Mouse (Mus musculus) heart, adult 18-20 months (tissue): ENCODE measurements around the gene Id1. TPM values are rescaled to one million over a fixed set of nuclear protein-coding genes. Genes with fewer than 3 reads are reported as not detected.

ENCODE experiments used
- DNase-seq, 2 experiments: peaks; one replicate each; pipeline ENCODE4 v3.0.0; 2021 to 2022; ENCODE audit warnings: mixed read lengths in 1 of 2
- total RNA-seq, 2 experiments: library from RNA; stranded (reverse); gene quantifications; 2 replicates each; pipeline ENCODE4 v1.2.3; 2021

The Id1 gene
- total RNA-seq, 2 experiments from 2014 or later = 63.7 to 75.1 TPM

DNA sequence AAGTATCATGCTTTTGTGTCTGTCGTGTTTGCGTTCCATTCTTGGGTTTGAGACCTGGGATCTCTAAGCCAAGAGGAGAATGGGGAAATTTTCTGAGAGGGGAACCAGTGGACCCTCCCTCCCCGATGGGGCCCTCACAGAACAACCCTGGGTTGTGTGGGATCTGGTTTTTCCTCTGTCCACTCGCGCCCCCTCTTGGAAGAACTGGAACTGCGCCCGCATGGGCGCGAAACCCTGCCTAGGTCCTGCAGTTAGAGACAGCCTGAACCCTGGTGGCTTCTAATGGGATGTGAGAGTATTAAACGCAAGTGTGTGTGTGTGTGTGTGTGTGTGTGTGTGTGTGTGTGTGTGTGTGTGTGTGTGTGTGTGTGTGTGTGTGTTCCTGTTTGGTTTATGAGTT is 6.4 kb downstream of the Id1 start:
- peak; percentile 67 to 82 for DNase-seq

DNA sequence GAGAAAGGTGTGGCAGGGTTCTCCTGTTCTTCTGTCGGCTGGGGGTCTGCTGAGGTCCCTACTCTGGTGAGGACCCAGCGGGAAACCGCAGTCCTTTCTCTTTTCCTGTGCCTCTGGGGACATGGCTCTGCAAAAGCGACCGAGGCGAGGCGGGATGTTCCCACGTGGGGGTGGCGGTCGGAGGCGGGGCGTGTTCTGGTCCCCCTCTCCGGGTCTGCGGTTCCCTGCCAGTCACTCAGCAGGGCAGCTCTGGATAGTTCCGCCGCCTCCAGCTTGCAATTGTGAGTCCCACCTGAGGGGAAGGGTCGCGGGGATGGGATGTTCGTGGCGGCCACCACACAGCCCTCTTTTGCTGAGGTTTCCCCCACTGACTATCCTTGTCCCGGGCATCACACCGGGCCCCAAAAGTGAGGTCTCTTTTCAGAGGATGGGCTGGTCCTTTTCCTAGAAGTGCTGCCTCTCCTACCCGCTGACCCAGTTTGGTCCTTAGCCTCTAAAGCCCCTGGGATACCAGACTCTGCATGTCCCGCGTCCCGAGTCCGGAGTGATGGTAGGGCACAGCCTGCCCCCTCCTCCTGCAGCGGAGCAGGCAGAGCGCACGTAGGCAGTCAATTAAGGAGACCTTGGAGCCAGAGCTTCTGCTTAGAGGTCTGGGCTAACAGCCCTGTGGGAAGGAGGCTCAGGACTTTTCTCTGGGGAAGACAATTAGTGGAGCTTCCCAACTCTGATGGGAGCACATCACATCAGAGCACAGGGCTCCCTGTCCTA is 18.1 kb downstream of the Id1 start, which contains the start of gene Cox4i2:
Gene Cox4i2 (plus strand): TSS at position 230 of the 768 bp plus-strand sequence.
- DNase-seq = peak in 1 of 2 experiments; percentile 51

DNA sequence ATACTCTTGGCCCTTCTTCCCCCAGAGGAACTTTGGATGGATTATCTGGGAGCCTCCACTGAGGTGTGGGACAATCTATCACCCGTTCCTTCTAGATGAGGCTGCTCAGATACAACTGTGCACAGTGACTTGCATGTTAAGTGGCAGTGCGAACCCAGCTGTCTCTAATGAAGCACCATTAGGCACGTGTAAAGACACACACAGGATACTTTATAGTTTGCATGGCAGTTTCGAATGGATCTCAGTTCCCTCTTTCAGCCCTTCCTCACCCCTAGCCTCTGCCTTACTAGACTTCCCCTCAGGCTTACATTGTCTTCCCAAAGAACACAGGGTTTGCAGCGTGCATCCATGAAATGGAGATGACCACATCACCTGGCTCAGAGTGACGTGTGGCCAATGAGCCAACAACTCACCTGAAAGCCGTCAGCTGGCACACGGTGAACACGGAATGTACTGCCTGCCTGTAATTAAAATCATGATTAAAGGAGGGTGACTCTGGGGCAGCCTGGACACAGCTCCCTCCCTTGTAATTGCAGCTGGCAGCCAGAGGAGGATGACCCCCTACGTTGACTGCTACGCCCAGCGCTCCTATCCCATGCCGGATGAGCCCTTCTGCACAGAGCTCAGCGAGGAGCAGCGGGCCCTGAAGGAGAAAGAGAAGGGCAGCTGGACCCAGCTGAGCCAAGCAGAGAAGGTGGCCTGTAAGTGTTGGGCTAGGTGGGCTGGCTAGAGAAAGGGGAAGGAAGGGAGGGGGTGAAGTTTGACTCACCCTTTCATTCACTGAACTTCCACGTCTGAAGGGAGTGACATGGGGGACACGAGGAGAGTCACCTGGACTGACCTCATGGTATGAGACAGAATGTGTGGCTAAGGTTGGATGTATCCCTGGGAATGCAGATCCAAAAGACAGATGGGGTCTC is 20.7 kb downstream of the Id1 start:
- no peak for DNase-seq

DNA sequence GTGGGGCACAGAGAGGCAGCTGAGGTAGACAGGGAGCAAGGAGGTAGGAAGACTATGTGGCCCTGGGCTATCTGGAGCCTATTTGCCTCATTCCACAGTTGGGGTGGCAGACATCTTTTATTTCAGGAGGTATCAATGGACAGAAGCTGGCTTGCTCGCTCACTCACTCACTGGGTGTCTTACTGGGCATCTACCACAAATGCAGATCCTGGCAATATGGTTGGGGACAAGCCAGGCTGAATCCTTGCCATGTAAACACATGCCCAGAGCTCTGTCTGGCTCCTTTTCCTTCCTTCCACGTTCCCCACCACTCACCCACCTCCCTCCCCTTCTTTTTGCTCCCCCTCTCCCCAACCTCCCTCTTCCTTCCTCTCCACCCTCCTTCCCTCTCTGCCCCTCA is 21.4 kb downstream of the Id1 start:
- no peak for DNase-seq

DNA sequence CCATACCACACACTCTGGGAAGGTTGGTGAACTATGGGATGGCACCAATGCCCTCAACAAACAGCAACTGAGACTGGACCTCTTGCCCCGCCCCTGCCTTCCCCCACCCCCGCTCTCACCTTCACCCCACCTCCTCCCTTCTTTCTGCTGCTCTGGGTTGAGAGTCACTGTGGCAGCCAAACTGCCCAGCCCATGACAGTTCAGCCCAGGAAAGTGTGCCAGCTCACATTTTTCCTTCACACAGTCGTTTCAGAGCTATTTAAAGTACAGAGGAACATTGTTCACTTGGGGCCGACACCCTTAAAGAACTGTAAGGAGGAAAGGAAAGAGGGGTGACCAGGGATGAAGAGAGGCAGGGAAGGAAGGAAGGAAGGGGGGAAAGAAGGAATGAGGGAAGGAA is 22.3 kb downstream of the Id1 start:
- no peak for DNase-seq

DNA sequence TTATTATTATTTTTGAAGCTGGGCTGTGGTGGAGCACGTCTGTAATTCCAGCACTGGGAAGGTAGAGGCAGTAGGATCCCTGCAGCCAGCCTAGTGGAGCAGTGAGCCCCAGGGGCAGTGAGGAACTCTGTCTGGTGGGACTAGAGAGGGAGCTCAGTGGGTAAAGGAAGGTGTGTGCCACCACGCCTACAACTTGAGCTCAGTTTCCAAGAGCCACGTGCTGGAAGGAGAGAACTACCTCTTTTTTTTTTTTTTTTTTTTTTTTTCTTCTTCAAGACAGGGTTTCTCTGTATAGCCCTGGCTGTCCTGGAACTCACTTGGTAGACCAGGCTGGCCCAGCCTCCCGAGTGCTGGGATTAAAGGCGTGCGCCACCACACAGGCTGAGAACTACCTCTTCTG is 27.3 kb downstream of the Id1 start:
- DNase-seq = no peak

DNA sequence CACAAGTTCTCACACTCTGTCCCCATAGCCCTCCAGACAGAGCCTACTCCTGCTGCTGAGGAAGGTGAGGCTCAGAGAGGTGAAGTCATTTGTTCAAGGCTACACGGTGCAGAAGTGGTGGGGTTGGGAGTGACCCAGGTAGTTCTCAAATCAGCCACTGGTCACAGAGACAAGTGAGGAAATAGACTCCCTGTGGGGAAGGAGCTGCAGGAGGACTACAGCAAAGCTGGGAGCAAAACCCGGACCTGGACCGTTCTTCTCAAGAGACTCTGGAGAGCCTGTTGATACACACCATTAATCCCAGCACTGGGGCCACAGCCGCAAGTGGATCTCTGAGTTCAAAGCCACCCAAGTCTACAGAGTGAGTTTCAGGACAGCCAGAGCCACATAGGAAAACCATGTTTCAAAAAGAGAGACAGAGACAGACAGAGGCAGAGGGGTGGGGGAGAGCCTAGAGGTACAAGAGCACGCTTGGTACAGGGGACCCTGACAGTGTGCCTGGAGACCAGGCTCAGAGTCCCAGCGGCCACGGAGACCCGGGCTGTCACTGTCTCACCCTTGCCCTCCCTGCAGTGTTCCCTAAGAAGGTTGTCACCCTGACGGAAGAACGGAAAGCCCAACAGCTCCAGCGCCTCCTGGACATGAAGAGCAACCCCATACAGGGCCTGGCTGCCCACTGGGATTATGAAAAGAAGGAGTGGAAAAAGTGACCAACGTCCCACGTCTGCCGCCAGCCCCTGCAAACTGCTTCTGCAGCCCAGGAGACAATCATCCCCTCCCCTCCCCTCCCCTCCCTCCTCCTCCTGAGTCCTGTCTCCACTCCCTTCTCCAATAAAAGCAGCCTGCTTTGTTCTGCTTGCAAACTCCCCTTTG is 28.4 kb downstream of the Id1 start:
- DNase-seq = no peak

DNA sequence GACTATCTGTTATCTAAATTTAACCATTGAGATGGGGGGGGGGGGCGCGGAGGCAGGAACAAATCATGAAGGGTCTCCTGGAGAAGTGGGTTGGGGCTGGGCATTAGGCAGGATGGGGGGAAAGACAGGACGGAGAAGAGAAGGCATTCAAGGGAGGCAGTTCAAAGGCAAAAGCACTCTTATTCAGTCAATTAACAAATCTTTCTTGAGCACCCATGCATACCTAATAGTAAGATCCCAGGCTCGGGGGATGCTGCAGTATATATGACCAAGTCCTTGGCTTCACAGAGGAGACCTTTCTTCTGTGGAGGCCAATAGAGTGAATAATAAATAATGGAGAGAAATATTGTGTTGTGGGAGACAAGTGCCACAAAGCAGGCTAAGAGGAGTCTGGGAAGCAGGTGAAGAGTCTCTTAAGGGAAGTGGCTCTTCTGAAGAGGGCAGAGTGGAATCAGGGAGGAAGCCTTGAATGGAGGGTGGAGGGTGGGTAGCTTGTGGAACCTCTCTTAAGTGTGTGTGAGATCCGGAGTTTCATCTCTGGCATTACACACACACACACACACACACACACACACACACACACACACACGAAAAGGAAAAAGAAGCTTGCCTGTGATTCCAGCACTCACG is 29.1 kb downstream of the Id1 start:
- no peak for DNase-seq

DNA sequence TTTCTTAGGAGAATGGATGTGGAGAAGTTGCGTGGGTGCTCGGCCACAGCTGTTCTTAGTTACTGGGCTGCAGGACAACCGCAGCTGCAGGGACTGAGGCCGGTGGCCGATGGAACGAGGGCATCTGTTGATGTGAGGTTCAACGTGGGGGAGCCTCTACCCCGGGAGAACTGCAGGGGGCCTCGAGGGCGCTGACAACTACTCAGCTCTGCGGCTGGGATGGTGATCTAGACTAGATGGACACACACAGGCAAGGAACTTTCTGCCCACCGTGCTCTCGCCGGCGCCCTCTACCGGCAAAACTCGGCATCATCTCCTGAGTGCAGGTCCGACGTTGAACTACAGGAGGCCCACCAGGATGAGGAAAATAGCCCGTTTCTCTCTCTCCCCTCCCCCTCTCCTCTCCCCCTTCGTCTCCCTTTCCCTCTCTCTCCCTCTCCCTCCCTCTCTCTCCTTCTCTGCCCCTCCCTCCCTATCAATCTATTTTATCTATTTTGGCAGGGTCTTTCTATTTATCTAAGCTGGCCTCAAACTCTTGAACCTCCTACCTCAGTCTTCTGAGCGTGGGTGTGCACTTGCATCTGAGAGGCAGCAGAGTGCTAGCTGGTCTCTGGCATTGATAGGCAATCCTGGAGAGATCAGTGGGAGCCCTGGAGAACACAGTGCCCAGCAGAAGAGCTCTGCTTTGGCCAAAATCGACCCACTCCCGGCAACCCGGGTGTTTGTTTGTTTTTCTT is 30.5 kb downstream of the Id1 start:
- DNase-seq = peak; percentile 92 to 98

DNA sequence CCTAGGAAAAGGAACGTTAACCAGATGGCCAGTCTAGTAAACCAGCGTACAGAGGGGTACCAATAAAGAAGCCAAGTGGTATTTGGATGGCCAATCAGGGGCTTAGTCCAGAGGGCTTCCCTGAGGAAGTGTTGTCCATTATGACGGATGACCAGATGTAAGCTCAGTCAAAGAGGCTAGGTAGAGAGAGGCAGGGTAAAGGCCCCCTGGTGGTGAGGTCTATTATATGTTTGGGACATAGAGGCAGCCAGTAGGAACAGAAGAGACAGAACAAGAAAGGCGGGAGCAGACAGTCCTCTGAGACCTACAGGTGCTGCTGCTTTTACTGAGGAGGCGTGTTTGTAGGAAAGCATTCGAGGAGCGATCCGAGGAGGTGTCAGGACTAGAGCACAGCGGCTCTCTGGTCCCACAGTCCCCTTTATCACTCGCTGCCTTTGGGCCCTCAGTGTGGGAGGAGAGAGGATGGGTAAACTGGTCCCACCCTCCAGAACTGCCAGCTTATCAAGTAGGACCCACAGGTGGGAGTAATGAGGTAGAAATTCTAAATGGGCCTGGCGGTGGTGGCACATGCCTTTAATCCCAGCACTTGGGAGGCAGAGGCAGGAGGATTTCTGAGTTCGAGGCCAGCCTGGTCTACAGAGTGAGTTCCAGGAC is 31.7 kb downstream of the Id1 start:
- peak; percentile 77 to 80 for DNase-seq

DNA sequence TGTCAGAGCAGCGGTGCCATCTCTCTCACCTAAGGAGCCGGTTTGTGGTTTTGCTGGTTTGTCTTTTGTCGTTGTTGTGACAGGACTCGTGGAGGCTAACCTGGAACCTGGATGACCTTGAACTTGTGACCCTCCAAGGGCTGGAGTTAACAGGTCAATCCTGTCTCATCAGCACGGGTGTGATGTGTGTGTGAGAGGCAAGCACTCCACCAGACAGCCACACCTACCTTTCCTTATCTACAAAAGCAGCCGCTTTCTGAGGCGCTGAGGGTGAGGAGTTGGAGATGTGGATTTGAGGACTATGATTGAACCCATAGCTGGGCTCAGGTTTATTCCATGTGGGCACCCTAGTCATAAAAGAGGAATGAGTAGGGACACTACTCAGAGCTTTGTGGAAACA is 33.6 kb downstream of the Id1 start:
- no peak for DNase-seq

DNA sequence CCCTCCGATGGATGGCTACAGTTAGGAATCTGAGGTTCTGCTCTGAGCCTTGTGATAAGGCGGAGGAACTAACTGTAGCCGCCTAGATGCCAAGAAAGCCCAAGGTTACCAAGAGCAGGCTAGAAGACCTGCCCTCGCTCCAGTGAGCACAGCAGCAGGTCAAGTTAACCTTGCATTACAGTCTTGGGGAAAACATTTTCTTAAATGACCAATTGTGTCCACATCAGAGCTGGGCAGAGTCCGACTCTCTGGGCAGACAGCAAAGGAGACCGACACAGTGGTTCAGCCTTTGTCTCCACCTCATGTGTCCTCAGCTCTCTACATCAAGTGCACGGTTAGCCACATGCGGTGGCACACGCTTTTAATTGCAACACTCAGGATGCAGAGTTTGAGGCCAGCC is 35.5 kb downstream of the Id1 start:
- DNase-seq = no peak

DNA sequence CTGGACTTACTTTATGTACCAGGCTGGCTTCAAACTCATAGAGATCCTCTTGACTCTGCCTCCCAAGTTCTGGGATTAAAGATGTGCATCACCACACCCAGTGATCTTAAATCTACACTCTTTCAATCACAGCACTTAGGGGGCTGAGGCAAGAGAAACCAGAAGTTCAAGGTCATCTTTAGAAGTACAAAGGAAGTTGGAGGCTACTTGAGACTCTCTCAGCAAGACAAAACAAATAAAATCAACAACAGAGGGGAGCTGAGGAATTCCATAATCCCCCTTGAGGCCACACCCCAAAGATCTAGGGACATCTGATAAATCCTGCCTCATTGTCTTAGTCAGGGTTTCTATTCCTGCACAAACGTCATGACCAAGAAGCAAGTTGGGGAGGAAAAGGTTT is 36.2 kb downstream of the Id1 start:
- no peak for DNase-seq

DNA sequence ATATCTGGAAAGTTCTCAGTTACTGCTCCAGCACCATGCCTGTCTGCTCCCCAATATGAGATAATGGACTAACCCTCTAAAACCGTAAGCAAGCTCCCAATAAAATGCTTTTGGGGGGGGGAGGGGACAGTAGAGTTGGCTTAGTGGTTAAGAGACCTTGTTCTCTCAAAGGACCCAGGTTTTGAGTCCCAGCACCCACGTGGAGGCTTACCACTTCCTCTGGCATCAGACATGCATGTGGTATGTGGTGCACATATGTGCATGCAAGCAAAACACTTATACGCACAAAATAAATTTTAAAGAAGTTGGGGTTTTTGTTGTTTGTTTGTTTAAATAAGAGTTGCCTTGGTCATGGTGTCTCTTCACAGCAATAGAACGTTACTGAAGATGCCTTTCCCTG is 39.3 kb downstream of the Id1 start:
- DNase-seq = no peak

DNA sequence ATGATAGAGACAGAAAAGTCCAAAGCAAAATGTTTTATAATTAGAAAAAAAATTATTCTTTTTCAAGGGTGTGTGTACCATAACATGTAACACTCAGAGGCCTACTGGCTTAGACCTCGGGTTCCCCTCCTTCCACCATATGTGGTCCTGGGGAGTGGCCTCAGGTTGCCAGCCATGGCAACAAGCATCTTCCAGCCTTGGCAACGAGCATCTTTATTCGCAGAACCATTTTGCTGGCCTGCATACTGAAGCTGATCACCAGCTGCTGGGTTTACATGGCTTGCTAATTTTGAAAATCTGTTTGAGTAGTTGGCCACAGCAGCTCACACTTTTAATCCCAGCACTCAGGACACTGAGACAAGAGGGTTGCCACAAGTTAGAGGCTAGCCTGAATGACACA is 40.0 kb downstream of the Id1 start:
- no peak for DNase-seq

DNA sequence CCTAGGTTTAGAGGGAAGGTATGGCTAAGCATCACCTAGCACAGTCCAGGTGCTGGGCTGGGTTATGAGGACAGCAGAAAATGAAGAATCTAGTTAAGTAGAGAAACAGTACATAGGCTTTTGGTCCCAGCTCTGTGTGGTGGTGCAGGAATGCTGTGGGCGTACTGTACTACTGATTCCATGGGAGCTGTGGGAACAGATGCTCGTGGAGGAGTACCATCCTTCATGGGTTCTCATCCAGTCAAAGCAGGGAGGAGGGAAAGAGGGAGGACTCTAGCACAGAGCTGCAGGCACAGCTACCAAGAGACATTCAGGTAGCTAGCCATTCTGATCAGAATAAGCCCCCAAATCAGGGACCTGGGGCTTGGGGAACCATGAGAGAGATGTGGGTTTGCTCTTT is 40.4 kb downstream of the Id1 start:
- no peak for DNase-seq

DNA sequence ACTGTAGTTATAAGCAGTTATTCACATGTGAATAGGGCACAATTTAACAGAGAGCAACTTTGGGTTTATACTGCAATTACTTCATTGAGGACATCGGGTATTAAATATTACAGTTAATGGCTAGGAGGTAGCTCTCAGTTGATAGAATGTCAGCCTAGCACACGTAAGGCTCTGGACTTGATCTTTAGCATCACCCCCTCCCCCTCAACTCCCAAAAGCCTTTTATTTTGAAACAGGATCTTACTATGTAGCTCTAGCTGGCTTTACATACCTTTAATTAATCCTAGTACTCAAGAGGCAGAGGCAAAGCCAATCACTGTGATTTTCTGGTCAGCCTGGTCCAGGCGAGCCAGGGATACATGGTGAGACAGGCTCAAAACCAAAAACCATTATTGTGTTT is 41.0 kb downstream of the Id1 start:
- no peak for DNase-seq

DNA sequence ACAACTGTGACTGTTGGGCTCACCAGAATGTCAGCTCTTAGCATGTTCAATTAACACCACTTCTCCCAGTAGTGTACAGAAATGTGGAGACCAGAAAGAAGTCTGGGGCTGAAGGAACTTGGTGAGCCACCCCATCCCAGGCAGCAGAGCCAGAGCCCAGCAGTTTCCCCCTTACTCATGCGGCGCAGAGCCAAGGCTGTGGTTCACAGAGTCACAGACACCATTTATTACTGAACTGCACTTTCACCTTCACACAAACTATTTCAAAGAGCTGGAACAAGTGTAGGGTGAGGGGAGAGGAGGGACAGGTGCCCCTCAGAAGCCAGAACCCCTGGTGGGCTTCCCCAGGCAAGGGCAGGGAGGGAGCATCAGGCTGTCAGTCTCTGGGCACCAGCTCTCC is 44.4 kb downstream of the Id1 start:
- DNase-seq = no peak

DNA sequence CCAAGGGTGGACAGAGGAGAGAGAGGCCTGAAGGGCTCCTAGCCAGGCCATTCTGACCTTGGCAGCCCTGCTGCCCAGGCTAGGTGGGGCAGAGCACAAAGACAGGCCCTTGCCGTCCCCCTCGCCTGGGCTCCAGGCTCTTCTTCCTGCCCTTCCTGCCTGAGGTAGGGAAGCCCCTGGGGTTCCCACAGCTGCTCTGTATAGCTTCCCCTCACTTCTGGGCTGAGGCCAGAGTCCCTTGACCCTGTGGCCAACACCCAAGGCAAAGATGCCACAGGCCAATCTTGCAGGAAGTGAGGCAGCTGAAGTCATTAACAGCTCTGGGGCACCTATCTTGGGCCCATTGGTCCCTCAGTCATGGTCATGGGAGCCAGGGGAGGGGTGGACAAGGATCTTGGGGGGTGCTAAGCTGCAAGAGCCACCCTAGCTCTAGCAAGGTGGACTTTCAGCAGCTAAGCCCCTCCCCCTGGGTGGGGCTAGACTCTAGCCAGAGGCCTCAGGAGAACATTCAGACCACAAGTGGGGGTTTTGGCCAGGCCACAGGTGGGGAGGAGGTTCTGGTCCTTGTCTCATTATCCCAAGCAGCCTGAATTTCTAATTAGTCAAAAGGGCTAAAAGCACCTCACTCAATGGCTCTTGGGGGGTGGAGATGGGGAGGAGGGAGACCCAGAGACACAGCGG is 45.1 kb downstream of the Id1 start:
- peak; percentile 51 to 52 for DNase-seq

DNA sequence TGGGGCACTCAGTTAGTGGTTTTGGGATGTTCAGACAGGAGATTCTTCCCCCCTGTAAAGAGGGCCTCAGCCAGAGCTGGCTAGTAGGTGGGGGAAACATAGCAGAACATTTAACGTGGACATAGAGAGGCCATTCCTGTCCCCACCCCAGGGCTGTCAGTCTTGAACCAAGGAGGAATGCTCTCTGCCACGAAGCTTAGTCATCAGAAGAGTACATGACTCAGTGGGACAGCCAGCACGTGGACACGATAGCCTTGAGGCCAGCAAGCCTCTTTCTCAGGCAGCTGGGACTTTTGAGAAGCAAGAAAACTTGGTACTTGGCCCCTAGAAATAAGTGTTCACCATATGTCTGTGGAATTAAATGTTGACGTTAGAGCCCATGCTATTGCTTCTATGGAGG is 46.6 kb downstream of the Id1 start:
- DNase-seq = no peak
